Mouse (Mus musculus) MEL (cell line): ENCODE results near the gene Gabbr2. TPM values are rescaled to one million over a fixed set of nuclear protein-coding genes. Genes with fewer than 3 reads are reported as not detected.
A peak's percentile ranks its signal among the peaks of the same experiment; 100 is the strongest.

Source experiments
- DNase-seq: peaks from one replicate; pipeline ENCODE4 v3.0.0; 2011; ENCODE audit warnings: low read depth, low spot score
- H3K27ac ChIP-seq: 2 replicates; pipeline ENCODE4 v1.5.1; 2012; ENCODE audit warnings: low read depth, mild to moderate bottlenecking, control low read depth, low read length, moderate library complexity; ENCODE audit not compliant: control insufficient read depth
- H3K27me3 ChIP-seq, 2 experiments: fragments of 150-350 bp in 1 of 2; sonication (generic) in 1 of 2; 2 replicates each; pipeline ENCODE4 v1.6.1; 2012; ENCODE audit warnings: low read length in 2 of 2, mild to moderate bottlenecking in 2 of 2, improper control_type of control experiment in 1 of 2, moderate library complexity in 1 of 2; ENCODE audit not compliant: insufficient read depth in 2 of 2, control insufficient read depth in 1 of 2
- H3K36me3 ChIP-seq, 2 experiments: 2 replicates each; pipeline ENCODE4 v1.6.1; 2012 to 2014; ENCODE audit warnings: low read length in 2 of 2, improper control_type of control experiment in 1 of 2, inconsistent platforms in 1 of 2, mild to moderate bottlenecking in 1 of 2; ENCODE audit not compliant: insufficient read depth in 2 of 2, control insufficient read depth in 1 of 2
- H3K4me1 ChIP-seq, 2 experiments: fragments of 150-350 bp in 1 of 2; sonication (generic) in 1 of 2; 2 replicates each; pipeline ENCODE4 v1.6.1; 2012; ENCODE audit warnings: low read length in 2 of 2, improper control_type of control experiment in 1 of 2, mild to moderate bottlenecking in 1 of 2; ENCODE audit not compliant: insufficient read depth in 2 of 2, control insufficient read depth in 1 of 2
- H3K4me3 ChIP-seq, 2 experiments: fragments of 150-350 bp in 1 of 2; sonication (generic) in 1 of 2; 2 replicates each; pipeline ENCODE4 v1.5.1; 2012; ENCODE audit warnings: low read depth in 2 of 2, low read length in 2 of 2, mild to moderate bottlenecking in 2 of 2, moderate library complexity in 2 of 2, control low read depth in 1 of 2, improper control_type of control experiment in 1 of 2; ENCODE audit not compliant: control insufficient read depth in 1 of 2, insufficient read depth in 1 of 2
- H3K79me2 ChIP-seq: 2 replicates; pipeline ENCODE4 v1.6.1; 2012; ENCODE audit warnings: mild to moderate bottlenecking, low read length, moderate library complexity; ENCODE audit not compliant: control insufficient read depth, poor library complexity, insufficient read depth
- H3K9ac ChIP-seq: 2 replicates; pipeline ENCODE4 v1.6.1; 2012; ENCODE audit warnings: low read depth, mild to moderate bottlenecking, control low read depth, low read length, moderate library complexity; ENCODE audit not compliant: control insufficient read depth, poor library complexity, severe bottlenecking
- H3K9me3 ChIP-seq: fragments of 150-350 bp; sonication (generic); replicated peaks from 2 replicates; pipeline ENCODE4 v1.6.1; 2012; ENCODE audit warnings: mild to moderate bottlenecking, low read length, improper control_type of control experiment, moderate library complexity; ENCODE audit not compliant: insufficient read depth
- CHD2 ChIP-seq: IDR thresholded peaks from 2 replicates; pipeline ENCODE4 v1.6.1; 2011; ENCODE audit warnings: low read length, improper control_type of control experiment
- CTCF ChIP-seq, 3 experiments: IDR thresholded peaks in 2 of 3; conservative IDR thresholded peaks in 1 of 3; 2 replicates each; pipeline ENCODE4 v1.5.1; 2011 to 2012; ENCODE audit warnings: low read length in 3 of 3, low read depth in 2 of 3, mild to moderate bottlenecking in 2 of 3, improper control_type of control experiment in 1 of 3, inconsistent platforms in 1 of 3, mixed read lengths in 1 of 3, moderate library complexity in 1 of 3; ENCODE audit not compliant: control insufficient read depth in 1 of 3, insufficient read depth in 1 of 3, poor library complexity in 1 of 3, severe bottlenecking in 1 of 3
- E2F4 ChIP-seq: IDR thresholded peaks from 2 replicates; pipeline ENCODE4 v1.6.1; 2011; ENCODE audit warnings: low read depth, low read length, improper control_type of control experiment, borderline replicate concordance
- ELF1 ChIP-seq: IDR thresholded peaks from 2 replicates; pipeline ENCODE4 v1.6.1; 2014; ENCODE audit warnings: low read depth, mild to moderate bottlenecking, inconsistent platforms, low read length, improper control_type of control experiment, moderate library complexity
- EP300 ChIP-seq, 2 experiments: IDR thresholded peaks; 2 replicates each; pipeline ENCODE4 v1.6.1; 2011; ENCODE audit warnings: improper control_type of control experiment in 2 of 2, low read length in 2 of 2, low read depth in 1 of 2, mild to moderate bottlenecking in 1 of 2
- ETS1 ChIP-seq: IDR thresholded peaks from 2 replicates; pipeline ENCODE4 v1.6.1; 2012; ENCODE audit warnings: low read depth, mild to moderate bottlenecking, inconsistent platforms, low read length, improper control_type of control experiment, moderate library complexity
- GABPA ChIP-seq: IDR thresholded peaks from 2 replicates; pipeline ENCODE4 v1.6.1; 2012; ENCODE audit warnings: low read depth, mild to moderate bottlenecking, inconsistent platforms, low read length, improper control_type of control experiment, moderate library complexity
- GATA1 ChIP-seq: IDR thresholded peaks from 2 replicates; pipeline ENCODE4 v1.6.1; 2011; ENCODE audit warnings: low read depth, low read length, improper control_type of control experiment
- HCFC1 ChIP-seq: IDR thresholded peaks from 2 replicates; pipeline ENCODE4 v1.6.1; 2012; ENCODE audit warnings: low read depth, mild to moderate bottlenecking, inconsistent platforms, low read length, improper control_type of control experiment, moderate library complexity
- JUND ChIP-seq: IDR thresholded peaks from 2 replicates; pipeline ENCODE4 v1.6.1; 2011; ENCODE audit warnings: low read depth, mild to moderate bottlenecking, improper control_type of control experiment, low read length
- KAT2A ChIP-seq: conservative IDR thresholded peaks from 2 replicates; pipeline ENCODE4 v1.6.1; 2012; ENCODE audit warnings: low read depth, low read length, improper control_type of control experiment, inconsistent platforms
- MAFK ChIP-seq: IDR thresholded peaks from 2 replicates; pipeline ENCODE4 v1.6.1; 2011; ENCODE audit warnings: low read depth, mild to moderate bottlenecking, low read length, improper control_type of control experiment, borderline replicate concordance
- MAZ ChIP-seq: IDR thresholded peaks from 2 replicates; pipeline ENCODE4 v1.6.1; 2012; ENCODE audit warnings: low read depth, mild to moderate bottlenecking, inconsistent platforms, low read length, improper control_type of control experiment
- MEF2A ChIP-seq: IDR thresholded peaks from 2 replicates; pipeline ENCODE4 v1.6.1; 2014; ENCODE audit warnings: low read depth, mild to moderate bottlenecking, inconsistent platforms, low read length, improper control_type of control experiment; ENCODE audit not compliant: poor library complexity, insufficient replicate concordance, severe bottlenecking; ENCODE audit errors: extremely low read depth
- MYB ChIP-seq: IDR thresholded peaks from 2 replicates; pipeline ENCODE4 v1.6.1; 2011; ENCODE audit warnings: mild to moderate bottlenecking, low read depth, low read length, improper control_type of control experiment
- MYC ChIP-seq: IDR thresholded peaks from 2 replicates; pipeline ENCODE4 v1.6.1; 2011; ENCODE audit warnings: low read depth, mild to moderate bottlenecking, low read length, improper control_type of control experiment, moderate library complexity
- NELFE ChIP-seq: IDR thresholded peaks from 2 replicates; pipeline ENCODE4 v1.6.1; 2011; ENCODE audit warnings: low read depth, low read length, improper control_type of control experiment
- POLR2AphosphoS5 ChIP-seq: IDR thresholded peaks from 2 replicates; pipeline ENCODE4 v1.6.1; 2012; ENCODE audit warnings: low read depth, borderline replicate concordance, mild to moderate bottlenecking, inconsistent platforms, low read length, moderate library complexity, mixed read lengths
- RAD21 ChIP-seq: IDR thresholded peaks from 2 replicates; pipeline ENCODE4 v1.6.1; 2011; ENCODE audit warnings: mild to moderate bottlenecking, low read depth, low read length, improper control_type of control experiment
- RCOR1 ChIP-seq: IDR thresholded peaks from 2 replicates; pipeline ENCODE4 v1.6.1; 2012; ENCODE audit warnings: low read depth, mild to moderate bottlenecking, inconsistent platforms, low read length, improper control_type of control experiment
- SIN3A ChIP-seq: IDR thresholded peaks from 2 replicates; pipeline ENCODE4 v1.6.1; 2012; ENCODE audit warnings: low read length, improper control_type of control experiment, inconsistent platforms
- TAL1 ChIP-seq: IDR thresholded peaks from 2 replicates; pipeline ENCODE4 v1.6.1; 2012; ENCODE audit warnings: mild to moderate bottlenecking, inconsistent platforms, low read length, moderate library complexity, mixed read lengths
- TBP ChIP-seq: IDR thresholded peaks from 2 replicates; pipeline ENCODE4 v1.8.0; 2011; ENCODE audit warnings: low read depth, low read length, improper control_type of control experiment
- TCF12 ChIP-seq: IDR thresholded peaks from 2 replicates; pipeline ENCODE4 v1.6.1; 2014; ENCODE audit warnings: low read depth, mild to moderate bottlenecking, inconsistent platforms, low read length, improper control_type of control experiment, moderate library complexity
- UBTF ChIP-seq: IDR thresholded peaks from 2 replicates; pipeline ENCODE4 v1.6.1; 2012; ENCODE audit warnings: low read depth, mild to moderate bottlenecking, inconsistent platforms, low read length, improper control_type of control experiment, moderate library complexity, borderline replicate concordance; ENCODE audit not compliant: insufficient read depth
- USF1 ChIP-seq: IDR thresholded peaks from 2 replicates; pipeline ENCODE4 v1.6.1; 2014; ENCODE audit warnings: low read depth, mild to moderate bottlenecking, inconsistent platforms, low read length, improper control_type of control experiment, moderate library complexity
- USF2 ChIP-seq, 2 experiments: IDR thresholded peaks; 2 replicates each; pipeline ENCODE4 v1.6.1; 2011 to 2012; ENCODE audit warnings: improper control_type of control experiment in 2 of 2, low read length in 2 of 2, borderline replicate concordance in 1 of 2, inconsistent platforms in 1 of 2, low read depth in 1 of 2, mild to moderate bottlenecking in 1 of 2; ENCODE audit not compliant: insufficient read depth in 1 of 2
- ZC3H11A ChIP-seq: IDR thresholded peaks from 2 replicates; pipeline ENCODE4 v1.6.1; 2012; ENCODE audit warnings: low read depth, mild to moderate bottlenecking, inconsistent platforms, low read length, improper control_type of control experiment
- ZMIZ1 ChIP-seq: IDR thresholded peaks from 2 replicates; pipeline ENCODE4 v1.6.1; 2012; ENCODE audit warnings: low read depth, mild to moderate bottlenecking, inconsistent platforms, low read length, improper control_type of control experiment, moderate library complexity
- polyA plus RNA-seq, 2 experiments: library from polyadenylated mRNA; stranded (reverse) in 1 of 2; unstranded in 1 of 2; fragments of >175 nt in 1 of 2; fragments of >200 nt in 1 of 2; gene quantifications; 2 replicates each; pipeline versions ENCODE4 v1.2.1 to v1.2.4; 2012; ENCODE audit warnings: low replicate concordance in 2 of 2, low read depth in 1 of 2; ENCODE audit not compliant: insufficient read length in 2 of 2, insufficient read depth in 1 of 2, missing spikeins in 1 of 2
- total RNA-seq: library from RNA; depleted of rRNA; stranded (reverse); fragments of 300-350 nt; gene quantifications from 2 replicates; pipeline ENCODE4 v1.2.3, GENCODE M21; 2012

Gene Gabbr2
- total and polyA plus RNA-seq, 3 experiments = not detected

- H3K79me2 ChIP-seq = no peaks in the 10 kb centered on the region
- H3K36me3 ChIP-seq = peaks cover 0 to 7% of the 10 kb centered on the region in 2 experiments; a peak in 2 of 4 replicates
- peaks cover 0 to 19% of the 10 kb centered on the region in 2 experiments; a peak in 3 of 4 replicates for H3K4me1 ChIP-seq
- TF ChIP-seq MEF2A (no peak), ZC3H11A (no peak), ELF1 (no peak), TCF12 (peak; percentile 66), ZMIZ1 (no peak), POLR2AphosphoS5 (no peak), HCFC1 (no peak), SIN3A (peak; percentile 56), USF2 (IDR thresholded peaks at IDR 0.05; ENCODE audit: borderline replicate concordance in 1 of 2, insufficient read depth in 1 of 2, low read depth in 1 of 2, low read length in 2 of 2) (no peak), JUND (0 out of 2 replicates have a peak, but pooled peaks have one; percentile 19), TAL1 (peak; percentile 35), CTCF (IDR thresholded peaks at IDR 0.05 in 2 of 3, conservative IDR thresholded peaks at IDR 0.05 in 1 of 3; ENCODE audit: control insufficient read depth in 1 of 3, insufficient read depth in 1 of 3, low read depth in 2 of 3, low read length in 3 of 3, poor library complexity in 1 of 3, severe bottlenecking in 1 of 3) (no peak), CHD2 (no peak), KAT2A (no peak), TBP (peak; percentile 54; the same call in 1 of the 2 replicates), EP300 (IDR thresholded peaks at IDR 0.05; ENCODE audit: low read depth in 1 of 2, low read length in 2 of 2) (peak; percentile 79 to 85), USF1 (no peak), E2F4 (no peak), MYC (peak; percentile 59; the same call in 1 of the 2 replicates), RAD21 (no peak; the same call in 1 of the 2 replicates), RCOR1 (peak; percentile 57), MYB (peak; percentile 37; the same call in 1 of the 2 replicates), MAFK (no peak), NELFE (0 out of 2 replicates have a peak, but pooled peaks have one; percentile 33), ETS1 (peak; percentile 61; the same call in 1 of the 2 replicates), GATA1 (peak; percentile 5), UBTF (0 out of 2 replicates have a peak, but pooled peaks have one; percentile 30), MAZ (no peak), GABPA (no peak)
- H3K9me3 ChIP-seq = no peaks in the 10 kb centered on the region
- peak; percentile 88 for DNase-seq
- peak overlapping the region; percentile 28 to 32 for H3K4me3 ChIP-seq
- no peaks in the 10 kb centered on the region for H3K27me3 ChIP-seq
- peak overlapping the region; percentile 90 for H3K27ac ChIP-seq
- H3K9ac ChIP-seq = peak overlapping the region; percentile 59
These were observed 315.7 kb downstream of the Gabbr2 start for GRCm38 (mm10) chr4:46675992-46676391.
